Mouse (Mus musculus) MEL (cell line): ENCODE measurements at regions not wholly inside any gene's neighbourhood (a gene's known extent, or its start where the extent isn't known, plus 50 kb on each side); places are given as distances from the start of the nearest gene placed in this dataset.

ENCODE experiments used
- CTCF ChIP-seq, 3 experiments: IDR thresholded peaks in 2 of 3; conservative IDR thresholded peaks in 1 of 3; 2 replicates each; pipeline ENCODE4 v1.5.1; 2011 to 2012; ENCODE audit warnings: low read length in 3 of 3, low read depth in 2 of 3, mild to moderate bottlenecking in 2 of 3, improper control_type of control experiment in 1 of 3, inconsistent platforms in 1 of 3, mixed read lengths in 1 of 3, moderate library complexity in 1 of 3; ENCODE audit not compliant: control insufficient read depth in 1 of 3, insufficient read depth in 1 of 3, poor library complexity in 1 of 3, severe bottlenecking in 1 of 3
- E2F4 ChIP-seq: IDR thresholded peaks from 2 replicates; pipeline ENCODE4 v1.6.1; 2011; ENCODE audit warnings: low read depth, low read length, improper control_type of control experiment, borderline replicate concordance
- HCFC1 ChIP-seq: IDR thresholded peaks from 2 replicates; pipeline ENCODE4 v1.6.1; 2012; ENCODE audit warnings: low read depth, mild to moderate bottlenecking, inconsistent platforms, low read length, improper control_type of control experiment, moderate library complexity
- POLR2A ChIP-seq, 2 experiments: IDR thresholded peaks; 2 replicates each; pipeline ENCODE4 v1.6.1; 2011 to 2012; ENCODE audit warnings: low read length in 2 of 2, mild to moderate bottlenecking in 2 of 2, control low read depth in 1 of 2, improper control_type of control experiment in 1 of 2, low read depth in 1 of 2, moderate library complexity in 1 of 2; ENCODE audit not compliant: control insufficient read depth in 1 of 2, insufficient read depth in 1 of 2, poor library complexity in 1 of 2
- SMC3 ChIP-seq: IDR thresholded peaks from 2 replicates; pipeline ENCODE4 v1.6.1; 2011; ENCODE audit warnings: low read depth, low read length, improper control_type of control experiment
- TAL1 ChIP-seq: IDR thresholded peaks from 2 replicates; pipeline ENCODE4 v1.6.1; 2012; ENCODE audit warnings: mild to moderate bottlenecking, inconsistent platforms, low read length, moderate library complexity, mixed read lengths
- USF1 ChIP-seq: IDR thresholded peaks from 2 replicates; pipeline ENCODE4 v1.6.1; 2014; ENCODE audit warnings: low read depth, mild to moderate bottlenecking, inconsistent platforms, low read length, improper control_type of control experiment, moderate library complexity

DNA sequence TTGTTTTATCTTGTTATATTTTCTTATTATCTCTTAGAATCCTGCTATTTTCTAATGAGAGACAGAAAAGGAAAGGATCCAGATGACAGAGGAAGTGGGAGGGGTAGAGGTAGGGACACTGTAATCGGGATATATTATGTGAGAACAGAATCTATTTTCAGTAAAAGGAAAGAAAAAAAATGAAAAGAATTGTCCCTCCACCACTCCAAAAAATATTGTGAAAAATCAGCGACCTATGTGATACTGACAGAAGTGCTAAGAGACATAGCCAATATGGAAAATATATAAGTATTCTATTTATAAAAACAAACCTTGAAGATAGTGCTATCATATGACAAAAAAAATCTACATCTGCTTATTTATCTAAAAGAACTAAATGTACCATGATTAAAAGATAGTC, 106.8 kb upstream of the Qrfpr start:
- TF ChIP-seq HCFC1 (no peak), E2F4 (no peak), SMC3 (no peak), USF1 (no peak), POLR2A (IDR thresholded peaks at IDR 0.05; ENCODE audit: control insufficient read depth in 1 of 2, insufficient read depth in 1 of 2, low read depth in 1 of 2, low read length in 2 of 2, poor library complexity in 1 of 2) (no peak), TAL1 (no peak), CTCF (IDR thresholded peaks at IDR 0.05 in 2 of 3, conservative IDR thresholded peaks at IDR 0.05 in 1 of 3; ENCODE audit: control insufficient read depth in 1 of 3, insufficient read depth in 1 of 3, low read depth in 2 of 3, low read length in 3 of 3, poor library complexity in 1 of 3, severe bottlenecking in 1 of 3) (no peak)
